Mouse (Mus musculus) neural tube, embryonic 15.5 days (tissue): Measurements from ENCODE around the gene Gm11595. TPM values are rescaled to one million over a fixed set of nuclear protein-coding genes. Genes with fewer than 3 reads are reported as not detected.
"Not testable (repeated sequence)": the region's sequence is repeated elsewhere in the genome, so short reads cannot be mapped to it uniquely, and the experiment has no call there.

Experiments
- ATAC-seq: fragments of 200-750 bp; cut with Nextera tagmentation; 2 replicates; pipeline ENCODE4 v1.8.0; 2017; ENCODE audit warnings: mild to moderate bottlenecking, moderate TSS enrichment, moderate library complexity; ENCODE audit not compliant: low FRiP score
- H3K27ac ChIP-seq: fragments of 300-500 bp; sonication (generic); replicated peaks from 2 replicates; pipeline ENCODE4 v1.5.1; 2015; ENCODE audit warnings: mild to moderate bottlenecking, inconsistent platforms
- H3K27me3 ChIP-seq: fragments of 300-500 bp; sonication (generic); replicated peaks from 2 replicates; pipeline ENCODE4 v1.6.1; 2015; ENCODE audit warnings: inconsistent platforms
- H3K36me3 ChIP-seq: fragments of 300-500 bp; sonication (generic); 2 replicates; pipeline ENCODE4 v1.6.1; 2015; ENCODE audit warnings: inconsistent platforms
- H3K4me1 ChIP-seq: fragments of 300-500 bp; sonication (generic); 2 replicates; pipeline ENCODE4 v1.6.1; 2015; ENCODE audit warnings: inconsistent platforms
- H3K4me2 ChIP-seq: fragments of 300-500 bp; sonication (generic); 2 replicates; pipeline ENCODE4 v1.6.1; 2015; ENCODE audit warnings: inconsistent platforms, mild to moderate bottlenecking, moderate library complexity
- H3K4me3 ChIP-seq: fragments of 300-500 bp; sonication (generic); replicated peaks from 2 replicates; pipeline ENCODE4 v1.5.1; 2015; ENCODE audit warnings: mild to moderate bottlenecking, inconsistent platforms
- H3K9ac ChIP-seq: fragments of 300-500 bp; sonication (generic); replicated peaks from 2 replicates; pipeline ENCODE4 v1.6.1; 2015; ENCODE audit warnings: mild to moderate bottlenecking, inconsistent platforms
- H3K9me3 ChIP-seq: fragments of 300-500 bp; sonication (generic); replicated peaks from 2 replicates; pipeline ENCODE4 v1.6.1; 2016; ENCODE audit warnings: inconsistent platforms
- WGBS: fragments of 180-500 bp; shearing (Covaris S2); methylation state at CpG from one replicate; pipeline ENCODE4 v1.1.7; 2015; ENCODE audit warnings: mixed read lengths; 5-methylcytosine and 5-hydroxymethylcytosine counted together
- polyA plus RNA-seq: library from polyadenylated mRNA; unstranded; fragments of >200 nt; fragmentation: Nextera tagmentation; extraction: Ambion mirVana; gene quantifications from 2 replicates; pipeline ENCODE4 v1.2.1, GENCODE M21; 2015

Gene Gm11595
- polyA plus RNA-seq, result not detected in 2 replicates

DNA sequence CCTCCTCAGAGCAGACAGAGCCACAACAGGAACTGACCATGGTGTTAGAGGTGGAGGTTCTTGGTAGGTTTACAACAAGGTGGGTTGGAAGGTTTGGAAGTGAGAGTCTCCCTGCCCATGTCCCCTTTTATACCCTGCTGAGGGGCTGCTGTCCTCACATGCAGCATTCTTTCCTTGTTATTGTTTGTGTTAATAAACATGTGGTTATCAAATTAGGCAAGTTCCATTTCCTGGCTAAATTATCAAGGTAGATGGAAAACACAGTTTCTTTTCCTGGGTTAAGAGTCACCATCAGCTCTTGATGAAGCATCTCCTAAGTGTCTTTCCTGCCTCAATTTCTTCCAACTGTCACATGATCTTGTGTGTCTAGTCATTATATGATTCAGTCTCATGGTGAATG lies at the start of gene Gm11595:
Gm11595 (minus strand) TSS at position 101 of the 400 bp plus-strand sequence.
- not testable (repeated sequence) for H3K4me3 ChIP-seq, H3K4me2 ChIP-seq, H3K27ac ChIP-seq, H3K9me3 ChIP-seq, H3K9ac ChIP-seq, H3K4me1 ChIP-seq, H3K27me3 ChIP-seq, H3K36me3 ChIP-seq, ATAC-seq

DNA sequence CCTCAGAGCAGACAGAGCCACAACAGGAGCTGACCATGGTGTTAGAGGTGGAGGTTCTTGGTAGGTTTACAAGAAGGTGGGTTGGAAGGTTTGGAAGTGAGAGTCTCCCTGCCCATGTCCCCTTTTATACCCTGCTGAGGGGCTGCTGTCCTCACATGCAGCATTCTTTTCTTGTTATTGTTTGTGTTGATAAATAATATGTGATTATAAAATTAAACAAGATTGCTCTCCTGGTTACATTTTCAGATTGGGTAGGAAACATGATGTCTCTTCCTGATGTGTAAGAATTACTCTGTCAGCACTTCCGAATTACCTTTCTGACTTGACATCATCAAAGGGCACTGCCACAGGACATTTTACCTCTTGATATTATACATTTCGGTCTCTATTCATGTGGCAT lies 42.9 kb upstream of the Gm11595 start, which contains the start of gene Gm11564:
Gm11564 (minus strand) TSS at position 101 of the 400 bp plus-strand sequence.
- not testable (repeated sequence) for H3K36me3 ChIP-seq, ATAC-seq, H3K27me3 ChIP-seq, H3K4me1 ChIP-seq, H3K4me2 ChIP-seq, H3K9me3 ChIP-seq, H3K27ac ChIP-seq, H3K4me3 ChIP-seq, H3K9ac ChIP-seq
- 85% methylated on average over 2 of the region's 2 CpGs for WGBS

DNA sequence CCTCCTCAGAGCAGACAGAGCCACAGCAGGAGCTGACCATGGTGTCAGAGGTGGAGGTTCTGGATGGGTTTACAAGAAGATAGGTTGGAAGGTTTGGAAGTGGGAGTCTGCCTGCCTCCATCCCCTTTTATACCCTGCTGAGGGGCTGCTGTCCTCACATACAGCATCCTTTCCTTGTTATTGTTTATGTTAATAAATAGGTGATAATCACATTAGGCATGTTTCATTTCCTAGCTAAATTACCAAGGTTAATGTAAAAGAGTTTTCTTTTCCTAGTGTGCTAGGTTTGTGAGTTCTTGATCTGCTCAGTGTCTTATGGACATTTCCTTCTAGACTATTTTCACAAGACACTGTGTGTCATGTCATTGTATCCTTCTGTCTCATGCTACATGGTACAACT lies 37.1 kb upstream of the Gm11595 start, which contains the start of gene Krtap4-13:
Krtap4-13 (minus strand) TSS at position 101 of the 400 bp plus-strand sequence.
- ATAC-seq, H3K4me1 ChIP-seq, H3K4me2 ChIP-seq: not testable (repeated sequence)

DNA sequence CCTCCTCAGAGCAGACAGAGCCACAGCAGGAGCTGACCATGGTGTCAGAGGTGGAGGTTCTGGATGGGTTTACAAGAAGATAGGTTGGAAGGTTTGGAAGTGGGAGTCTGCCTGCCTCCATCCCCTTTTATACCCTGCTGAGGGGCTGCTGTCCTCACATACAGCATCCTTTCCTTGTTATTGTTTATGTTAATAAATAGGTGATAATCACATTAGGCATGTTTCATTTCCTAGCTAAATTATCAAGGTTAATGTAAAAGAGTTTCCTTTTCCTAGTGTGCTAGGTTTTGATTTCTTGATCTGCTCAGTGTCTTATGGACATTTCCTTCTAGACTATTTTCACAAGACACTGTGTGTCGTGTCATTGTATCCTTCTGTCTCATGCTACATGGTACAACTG lies 31.6 kb upstream of the Gm11595 start, which contains the start of gene Gm11554:
Gm11554 (minus strand) TSS at position 101 of the 400 bp plus-strand sequence.
- no CpG with 5 or more reads among the region's 1 CpGs for WGBS
- H3K27me3 ChIP-seq, H3K9me3 ChIP-seq, H3K4me3 ChIP-seq, H3K27ac ChIP-seq, H3K4me2 ChIP-seq, H3K36me3 ChIP-seq, ATAC-seq, H3K9ac ChIP-seq, H3K4me1 ChIP-seq: not testable (repeated sequence)

More for the DNA sequence above, 37.1 kb upstream of the Gm11595 start, which contains the start of gene Krtap4-13:
- H3K27ac ChIP-seq, H3K4me3 ChIP-seq, H3K9me3 ChIP-seq, H3K9ac ChIP-seq, H3K36me3 ChIP-seq, H3K27me3 ChIP-seq: not testable (repeated sequence)

DNA sequence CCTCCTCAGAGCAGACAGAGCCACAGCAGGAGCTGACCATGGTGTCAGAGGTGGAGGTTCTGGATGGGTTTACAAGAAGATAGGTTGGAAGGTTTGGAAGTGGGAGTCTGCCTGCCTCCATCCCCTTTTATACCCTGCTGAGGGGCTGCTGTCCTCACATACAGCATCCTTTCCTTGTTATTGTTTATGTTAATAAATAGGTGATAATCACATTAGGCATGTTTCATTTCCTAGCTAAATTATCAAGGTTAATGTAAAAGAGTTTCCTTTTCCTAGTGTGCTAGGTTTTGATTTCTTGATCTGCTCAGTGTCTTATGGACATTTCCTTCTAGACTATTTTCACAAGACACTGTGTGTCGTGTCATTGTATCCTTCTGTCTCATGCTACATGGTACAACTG lies 26.1 kb upstream of the Gm11595 start, which contains the start of gene Gm11569:
Gm11569 (minus strand) TSS at position 101 of the 400 bp plus-strand sequence.
- no CpG with 5 or more reads among the region's 1 CpGs for WGBS
- not testable (repeated sequence) for H3K9ac ChIP-seq, H3K4me1 ChIP-seq, H3K4me3 ChIP-seq, ATAC-seq, H3K27ac ChIP-seq, H3K27me3 ChIP-seq, H3K4me2 ChIP-seq, H3K36me3 ChIP-seq, H3K9me3 ChIP-seq

DNA sequence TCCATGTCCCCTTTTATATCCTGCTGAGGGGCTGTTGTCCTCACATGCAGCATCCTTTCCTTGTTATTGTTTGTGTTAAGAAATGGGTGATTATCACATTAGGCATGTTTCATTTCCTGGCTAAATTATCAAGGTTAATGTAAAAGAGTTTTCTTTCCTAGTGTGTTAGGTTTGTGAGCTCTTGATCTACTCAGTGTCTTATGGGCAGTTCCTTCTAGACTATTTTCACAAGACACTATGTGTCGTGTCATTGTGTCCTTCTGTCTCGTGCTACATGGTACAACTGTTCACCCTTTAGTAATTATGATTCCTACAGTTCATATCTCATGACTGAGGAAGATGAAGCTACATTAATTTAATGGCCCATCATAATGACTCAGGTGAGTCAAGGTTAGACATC lies 20.7 kb upstream of the Gm11595 start, which contains the start of gene Gm11596:
Gm11596 (minus strand) TSS at position 101 of the 400 bp plus-strand sequence.
- no peak within 1 kb of the TSS for H3K9ac ChIP-seq
- H3K4me2 ChIP-seq, result no peak within 1 kb of the TSS
- no peaks in the 10 kb centered on the region for H3K36me3 ChIP-seq
- H3K9me3 ChIP-seq, result no peaks in the 10 kb centered on the region
- no peaks in the 10 kb centered on the region for H3K4me1 ChIP-seq
- no peak for ATAC-seq
- H3K27ac ChIP-seq, result no peak within 1 kb of the TSS
- 90% methylated on average over 2 of the region's 2 CpGs for WGBS
- no peak within 1 kb of the TSS for H3K4me3 ChIP-seq
- H3K27me3 ChIP-seq, result no peaks in the 10 kb centered on the region

DNA sequence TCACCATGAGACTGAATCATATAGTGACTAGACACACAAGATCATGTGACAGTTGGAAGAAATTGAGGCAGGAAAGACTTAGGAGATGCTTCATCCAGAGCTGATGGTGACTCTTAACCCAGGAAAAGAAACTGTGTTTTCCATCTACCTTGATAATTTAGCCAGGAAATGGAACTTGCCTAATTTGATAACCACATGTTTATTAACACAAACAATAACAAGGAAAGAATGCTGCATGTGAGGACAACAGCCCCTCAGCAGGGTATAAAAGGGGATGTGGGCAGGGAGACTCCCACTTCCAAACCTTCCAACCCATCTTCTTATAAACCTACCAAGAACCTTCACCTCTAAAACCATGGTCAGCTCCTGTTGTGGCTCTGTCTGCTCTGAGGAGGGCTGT lies 12.2 kb upstream of the Gm11595 start, which contains the start of gene Krtap4-9:
Krtap4-9 (plus strand) TSS at position 301 of the 400 bp plus-strand sequence.
- H3K9ac ChIP-seq, H3K4me1 ChIP-seq, H3K4me2 ChIP-seq, H3K4me3 ChIP-seq, H3K36me3 ChIP-seq, H3K27me3 ChIP-seq, H3K27ac ChIP-seq, ATAC-seq, H3K9me3 ChIP-seq: not testable (repeated sequence)

DNA sequence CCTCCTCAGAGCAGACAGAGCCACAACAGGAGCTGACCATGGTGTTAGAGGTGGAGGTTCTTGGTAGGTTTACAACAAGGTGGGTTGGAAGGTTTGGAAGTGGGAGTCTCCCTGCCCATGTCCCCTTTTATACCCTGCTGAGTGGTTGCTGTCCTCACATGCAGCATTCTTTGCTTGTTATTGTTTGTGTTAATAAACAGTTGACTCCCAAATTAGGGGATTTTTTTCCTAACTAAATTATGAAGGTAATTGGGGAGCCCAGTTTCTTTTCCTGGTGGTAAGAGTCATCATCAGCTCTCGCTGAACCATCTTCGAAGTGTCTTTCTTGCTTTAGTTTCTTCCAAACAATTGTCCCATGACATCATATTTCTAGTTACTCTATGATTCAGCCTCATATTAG lies 7.9 kb upstream of the Gm11595 start, which contains the start of gene Krtap4-8:
Krtap4-8 (minus strand) TSS at position 101 of the 400 bp plus-strand sequence.
- Histone ChIP-seq H3K36me3 (no peaks in the 10 kb centered on the region), H3K4me3 (no peak within 1 kb of the TSS), H3K9ac (no peak within 1 kb of the TSS), H3K27ac (no peak within 1 kb of the TSS), H3K9me3 (no peaks in the 10 kb centered on the region), H3K27me3 (no peaks in the 10 kb centered on the region), H3K4me1 (no peaks in the 10 kb centered on the region), H3K4me2 (no peak within 1 kb of the TSS)
- ATAC-seq, result no peak
- 98% methylated on average over 2 of the region's 2 CpGs for WGBS

DNA sequence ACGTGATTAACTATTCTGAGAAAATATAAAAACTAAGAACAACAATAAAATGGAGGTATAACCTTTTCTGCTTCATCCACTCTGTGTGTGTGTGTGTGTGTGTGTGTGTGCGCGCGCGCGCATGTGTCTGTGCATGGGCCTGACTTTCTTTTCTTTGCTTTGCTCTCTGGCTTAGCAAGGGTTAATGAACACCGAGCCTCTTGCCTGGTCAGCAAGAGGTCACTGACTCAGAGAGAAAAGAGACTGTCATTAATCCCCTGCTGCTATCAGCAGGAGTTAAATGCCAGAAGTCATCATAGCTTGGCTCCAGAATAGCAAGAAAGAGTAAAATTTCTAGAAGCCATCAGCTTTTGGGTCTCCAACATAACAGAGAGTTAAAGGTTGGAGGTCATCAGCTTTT lies 5.7 kb upstream of the Gm11595 start:
- H3K4me1 ChIP-seq, result no peaks in the 10 kb centered on the region

DNA sequence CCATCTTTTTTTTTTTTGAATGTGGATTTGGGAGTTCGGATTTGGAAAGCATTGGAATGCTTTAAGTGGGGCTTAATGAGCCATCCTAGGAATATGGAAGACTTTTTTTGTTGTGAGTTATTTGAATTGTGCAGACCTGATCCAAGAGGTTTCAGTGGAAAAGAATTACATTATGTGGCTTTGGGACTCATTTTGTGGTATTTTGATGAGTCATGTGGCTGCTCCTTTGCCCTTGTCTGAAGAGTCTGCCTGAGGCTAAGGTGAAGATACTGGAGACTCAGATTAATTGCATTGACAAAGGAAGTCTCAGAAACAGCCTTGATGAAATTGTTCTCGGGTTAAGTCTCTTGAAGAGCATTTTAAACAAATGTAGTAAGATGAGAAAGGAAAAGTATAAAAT lies 4.3 kb downstream of the Gm11595 start:
- Histone ChIP-seq H3K27me3 (no peaks in the 10 kb centered on the region), H3K9me3 (no peaks in the 10 kb centered on the region), H3K4me2 (no peak overlapping the region), H3K4me3 (no peak overlapping the region), H3K36me3 (no peaks in the 10 kb centered on the region), H3K9ac (no peak overlapping the region), H3K4me1 (no peaks in the 10 kb centered on the region), H3K27ac (no peak overlapping the region)
- 82% methylated on average over 2 of the region's 2 CpGs for WGBS
- ATAC-seq, result no peak

More for the DNA sequence above, 5.7 kb upstream of the Gm11595 start:
- no peaks in the 10 kb centered on the region for H3K36me3 ChIP-seq
- no peak overlapping the region for H3K4me3 ChIP-seq
- no peaks in the 10 kb centered on the region for H3K9me3 ChIP-seq
- no peak for ATAC-seq
- no peak overlapping the region for H3K27ac ChIP-seq
- H3K27me3 ChIP-seq, result no peaks in the 10 kb centered on the region
- H3K4me2 ChIP-seq, result no peak overlapping the region
- H3K9ac ChIP-seq, result no peak overlapping the region
- 27% methylated on average over 7 of the region's 7 CpGs for WGBS

DNA sequence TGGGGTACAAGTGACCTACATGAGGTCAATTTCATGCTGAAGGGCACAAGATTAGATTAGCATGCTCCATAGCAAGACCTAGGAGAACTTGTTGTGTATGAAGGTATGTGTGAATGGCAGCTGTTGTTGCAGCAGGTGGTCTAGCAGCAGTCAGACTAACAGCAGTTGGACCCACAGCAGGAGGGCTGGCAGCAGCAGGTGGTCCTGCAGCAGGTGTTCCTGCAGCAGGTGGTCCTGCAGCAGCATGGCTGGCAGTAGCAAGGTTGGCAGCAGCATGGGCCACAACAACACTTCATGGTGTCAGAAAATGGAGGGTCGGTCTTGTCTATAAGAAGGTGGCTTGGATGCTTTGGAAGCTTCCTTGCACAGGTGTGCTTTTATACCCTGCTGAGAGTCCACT lies 13.8 kb downstream of the Gm11595 start:
- no peak overlapping the region for H3K4me2 ChIP-seq
- WGBS, result 92% methylated on average over 1 of the region's 1 CpGs

DNA sequence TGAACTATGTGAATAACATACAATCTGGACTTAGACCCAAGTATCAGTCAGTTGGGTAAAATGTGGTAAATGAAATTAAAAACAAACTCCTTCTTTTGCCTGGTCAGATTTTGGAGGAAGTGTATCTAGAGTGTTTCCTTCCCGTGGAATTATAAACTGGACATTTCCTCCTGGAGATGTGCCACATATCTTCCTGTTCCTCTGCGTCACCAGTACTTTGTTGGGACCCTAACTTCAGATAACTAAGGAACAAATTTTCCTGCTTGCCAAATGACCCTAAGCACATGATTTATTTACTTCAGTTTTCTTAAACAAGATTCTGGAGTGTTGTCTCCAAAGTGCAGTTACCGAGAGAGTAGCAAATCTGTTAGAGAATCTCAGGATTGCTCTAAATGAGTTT lies 28.7 kb downstream of the Gm11595 start:
- H3K9ac ChIP-seq, result no peak overlapping the region
- H3K4me1 ChIP-seq, result no peaks in the 10 kb centered on the region
- no peak overlapping the region for H3K4me2 ChIP-seq
- H3K36me3 ChIP-seq, result no peaks in the 10 kb centered on the region
- no peaks in the 10 kb centered on the region for H3K9me3 ChIP-seq
- WGBS, result 88% methylated on average over 3 of the region's 3 CpGs
- ATAC-seq, result no peak
- no peak overlapping the region for H3K27ac ChIP-seq
- no peak overlapping the region for H3K4me3 ChIP-seq
- H3K27me3 ChIP-seq, result no peaks in the 10 kb centered on the region

More for the DNA sequence above, 13.8 kb downstream of the Gm11595 start:
- H3K9me3 ChIP-seq, result no peaks in the 10 kb centered on the region
- H3K27me3 ChIP-seq, result no peaks in the 10 kb centered on the region
- ATAC-seq, result no peak
- H3K4me3 ChIP-seq, result no peak overlapping the region
- H3K36me3 ChIP-seq, result no peaks in the 10 kb centered on the region
- no peak overlapping the region for H3K9ac ChIP-seq
- no peak overlapping the region for H3K27ac ChIP-seq
- no peaks in the 10 kb centered on the region for H3K4me1 ChIP-seq
